Mouse (Mus musculus) liver, embryonic 14 days (tissue): Measurements from ENCODE around the gene Mum1. TPM values are rescaled to one million over a fixed set of nuclear protein-coding genes. Genes with fewer than 3 reads are reported as not detected.

Source experiments
- polyA plus RNA-seq: library from polyadenylated mRNA; depleted of rRNA; stranded (reverse); fragments of >200 nt; gene quantifications from 2 replicates; pipeline ENCODE4 v1.2.3, GENCODE M21; 2012; rRNA removed

Gene Mum1
- 18.1 and 18.9 TPM in 2 replicates for polyA plus RNA-seq

DNA sequence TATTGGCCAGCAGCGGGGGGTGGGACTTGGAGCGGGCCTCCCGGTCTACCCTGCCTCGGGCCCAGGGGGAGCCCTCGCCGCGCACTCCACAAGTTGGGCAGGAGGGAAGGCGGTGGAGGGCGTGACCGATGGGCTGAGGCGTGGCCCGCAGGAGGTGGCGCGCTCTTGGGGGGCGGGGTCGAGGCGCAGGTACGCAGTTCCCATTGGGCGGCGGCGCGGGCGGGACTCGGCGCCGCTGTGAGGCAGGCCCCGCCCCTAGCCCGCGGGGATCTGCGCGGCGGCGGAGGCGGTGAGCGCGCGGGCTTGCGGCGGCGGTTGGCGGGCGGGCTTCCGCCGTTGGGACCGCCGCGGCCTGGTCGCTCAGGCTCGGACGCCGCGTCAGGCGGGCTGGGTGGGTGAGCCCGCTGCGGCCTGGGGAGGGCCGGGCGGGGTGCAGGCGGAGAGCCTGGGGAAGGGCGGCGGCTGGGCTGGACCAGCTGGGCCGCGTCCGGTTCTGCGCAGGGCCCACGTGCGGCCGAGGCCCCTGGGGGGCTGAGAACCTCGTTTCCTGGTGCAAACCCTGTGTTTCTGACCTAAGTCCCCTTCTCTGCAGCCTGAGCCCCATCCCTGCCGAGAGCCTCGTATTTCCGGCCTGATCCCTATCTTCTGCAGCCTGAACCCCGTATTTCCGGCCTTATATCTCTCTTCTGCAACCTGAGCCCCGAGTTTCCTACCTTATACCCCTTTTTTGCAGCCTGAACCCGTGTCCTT lies at the start of gene Mum1:
Gene Mum1 (plus strand): TSS at position 19 of the 750 bp plus-strand sequence.

GRCm38 (mm10) chr10:80179068-80180051 lies 46.9 kb upstream of the Mum1 start, which contains the start of gene Efna2:
Gene Efna2 (plus strand): TSS chr10:80179482.

GRCm38 (mm10) chr10:80248971-80249640 lies 22.9 kb downstream of the Mum1 start, which contains the start of gene Ndufs7:
Gene Ndufs7 (plus strand): TSS chr10:80249121.

GRCm38 (mm10) chr10:80260642-80261584 lies 34.7 kb downstream of the Mum1 start, which contains the start of the genes Gamt and Dazap1:
Gene Gamt (minus strand): TSS chr10:80261012.
Gene Dazap1 (plus strand): TSS chr10:80261486.

GRCm38 (mm10) chr10:80292251-80293146 lies 66.3 kb downstream of the Mum1 start, which contains the start of gene Rps15:
Gene Rps15 (plus strand): TSS chr10:80292453.

Other genes starting within 250 kb of the Mum1 start
- gene Tmem259, start 242.1 kb upstream of the Mum1 start, polyA plus RNA-seq = 49.9 and 57.6 TPM in 2 replicates
- 13.6 and 16.7 TPM in 2 replicates for gene Cnn2, start 237.8 kb upstream of the Mum1 start, polyA plus RNA-seq
- gene Abca7, start 229.9 kb upstream of the Mum1 start, polyA plus RNA-seq = 8.8 and 11.5 TPM in 2 replicates
- 17.5 and 19.8 TPM in 2 replicates for gene Arhgap45, start 209.8 kb upstream of the Mum1 start, polyA plus RNA-seq
- 118 and 119 TPM in 2 replicates for gene Polr2e, start 186.6 kb upstream of the Mum1 start, polyA plus RNA-seq
- gene Gpx4, start 179.3 kb upstream of the Mum1 start, polyA plus RNA-seq = 378 and 411 TPM in 2 replicates
- 8.9 and 9.8 TPM in 2 replicates for gene Sbno2, start 120.9 kb upstream of the Mum1 start, polyA plus RNA-seq
- 88.1 and 91.3 TPM in 2 replicates for gene Stk11, start 110.6 kb upstream of the Mum1 start, polyA plus RNA-seq
- 174 and 199 TPM in 2 replicates for gene Atp5d, start 87.8 kb upstream of the Mum1 start, polyA plus RNA-seq
- 1.4 and 1.8 TPM in 2 replicates for gene Cbarp, start 85.6 kb upstream of the Mum1 start, polyA plus RNA-seq
- 8.2 and 9.9 TPM in 2 replicates for gene Midn, start 78.2 kb upstream of the Mum1 start, polyA plus RNA-seq
- gene Cirbp, start 60.4 kb upstream of the Mum1 start, polyA plus RNA-seq = 19.1 and 20.7 TPM in 2 replicates
- 8.6 TPM in 2 replicates for gene 1600002K03Rik, start 53.5 kb upstream of the Mum1 start, polyA plus RNA-seq
- 0.37 and 0.46 TPM in 2 replicates for gene Efna2, start 47.0 kb upstream of the Mum1 start, polyA plus RNA-seq
- gene Ndufs7, start 22.7 kb downstream of the Mum1 start, polyA plus RNA-seq = 170 and 176 TPM in 2 replicates
- gene Gamt, start 34.6 kb downstream of the Mum1 start, polyA plus RNA-seq = 31.8 and 38.8 TPM in 2 replicates
- gene Dazap1, start 35.1 kb downstream of the Mum1 start, polyA plus RNA-seq = 77.1 and 86.4 TPM in 2 replicates
- gene Rps15, start 66.0 kb downstream of the Mum1 start, polyA plus RNA-seq = 2,101 and 2,143 TPM in 2 replicates
- 0.02 and 0.09 TPM in 2 replicates for gene Apc2, start 69.5 kb downstream of the Mum1 start, polyA plus RNA-seq
- 22.5 and 25.2 TPM in 2 replicates for gene 2310011J03Rik, start 94.1 kb downstream of the Mum1 start, polyA plus RNA-seq
- gene Pcsk4, start 103.1 kb downstream of the Mum1 start, polyA plus RNA-seq = 5.6 and 6.8 TPM in 2 replicates
- 18.7 and 23.4 TPM in 2 replicates for gene Reep6, start 103.5 kb downstream of the Mum1 start, polyA plus RNA-seq
- 1.6 and 1.7 TPM in 2 replicates for gene Adamtsl5, start 122.0 kb downstream of the Mum1 start, polyA plus RNA-seq
- 0.13 and 0.15 TPM in 2 replicates for gene Plk5, start 130.0 kb downstream of the Mum1 start, polyA plus RNA-seq
- 3.0 and 3.5 TPM in 2 replicates for gene Mex3d, start 161.2 kb downstream of the Mum1 start, polyA plus RNA-seq
- gene Mbd3, start 173.1 kb downstream of the Mum1 start, polyA plus RNA-seq = 77.4 and 79.2 TPM in 2 replicates
- 546 and 582 TPM in 2 replicates for gene Uqcr11, start 180.4 kb downstream of the Mum1 start, polyA plus RNA-seq
- gene Tcf3, start 207.2 kb downstream of the Mum1 start, polyA plus RNA-seq = 48.7 and 53.7 TPM in 2 replicates